Mouse (Mus musculus) embryo, embryonic 11.5 days (tissue): ENCODE measurements around the gene Htr2a.

Experiments
- DNase-seq: peaks from one replicate; pipeline ENCODE4 v3.0.0-alpha.2; 2012; ENCODE audit warnings: low read depth, low spot score

Htr2a gene

DNA sequence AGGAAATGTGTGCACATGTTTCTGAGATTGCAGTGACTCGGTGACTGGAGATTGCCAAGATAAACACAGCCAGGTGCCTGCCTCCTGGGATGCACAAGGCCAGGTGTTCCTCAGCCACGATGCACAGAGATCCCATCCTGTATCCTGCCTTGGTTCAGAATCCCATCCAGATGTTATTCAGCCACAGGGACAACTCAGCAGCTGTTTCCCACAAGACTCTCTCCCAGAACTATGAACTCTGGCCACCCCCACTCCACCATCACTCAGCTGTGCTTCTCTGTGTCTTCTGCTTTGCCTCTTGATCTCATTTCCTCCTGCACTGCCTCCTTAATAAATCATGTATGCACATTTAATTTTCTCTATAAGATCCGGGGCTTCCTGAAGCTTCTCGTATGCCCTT is 56.1 kb downstream of the Htr2a start:
- no peak for DNase-seq

DNA sequence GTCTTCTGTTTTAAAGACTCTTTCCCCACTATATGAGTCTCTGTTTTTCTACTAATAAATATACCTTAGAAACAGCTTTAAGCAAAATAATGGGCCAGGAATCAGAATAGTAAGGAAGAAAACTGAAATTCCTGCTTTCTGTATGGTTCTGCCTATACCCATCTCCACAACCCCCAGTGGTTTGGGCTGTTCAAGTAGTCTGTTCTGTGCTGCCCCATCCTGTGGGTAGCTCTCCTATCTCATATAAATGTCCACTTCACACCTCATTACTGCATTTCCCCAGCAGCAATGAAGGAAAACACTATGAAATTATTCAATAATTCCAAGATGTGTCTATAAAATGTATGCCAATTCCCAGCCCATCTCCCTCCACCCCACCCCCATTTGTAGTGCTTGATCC is 56.8 kb downstream of the Htr2a start:
- no peak for DNase-seq

DNA sequence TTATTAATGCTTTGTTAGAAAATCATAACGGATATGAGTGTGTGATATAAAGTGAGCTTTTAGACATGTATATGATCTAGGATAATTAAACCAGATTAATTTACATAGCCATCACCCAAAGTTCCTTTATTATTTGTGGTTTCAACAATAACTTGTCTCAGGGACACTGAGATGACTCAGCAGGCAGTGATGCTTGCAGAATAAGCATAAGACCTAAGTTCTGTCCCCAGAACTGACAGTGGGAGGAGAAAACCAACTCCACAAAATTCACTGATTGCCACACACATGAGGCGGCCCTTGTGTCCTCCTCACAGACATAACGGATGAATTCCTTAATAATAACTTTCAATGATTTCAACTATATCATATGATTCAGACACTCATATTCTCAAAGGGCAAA is 58.6 kb downstream of the Htr2a start:
- DNase-seq = no peak

DNA sequence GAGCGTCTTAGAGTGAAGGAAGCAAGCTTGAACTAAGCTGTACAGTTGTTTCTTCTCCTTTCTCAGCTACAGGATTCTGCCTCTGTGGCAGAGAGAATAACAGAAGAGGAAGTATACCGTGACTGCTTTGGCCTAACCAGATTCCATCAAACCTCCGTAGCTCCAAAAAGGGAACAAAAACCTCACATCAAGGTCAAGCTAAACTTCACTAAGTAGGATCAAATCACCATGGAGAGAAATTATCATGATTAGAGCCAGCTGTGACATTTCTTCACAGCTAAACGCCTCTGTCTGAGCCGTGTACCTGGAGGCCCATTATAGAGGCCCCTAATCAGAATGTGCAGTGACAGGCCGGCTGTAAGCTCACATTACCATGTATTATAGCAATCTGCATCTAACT is 63.3 kb downstream of the Htr2a start:
- no peak for DNase-seq

DNA sequence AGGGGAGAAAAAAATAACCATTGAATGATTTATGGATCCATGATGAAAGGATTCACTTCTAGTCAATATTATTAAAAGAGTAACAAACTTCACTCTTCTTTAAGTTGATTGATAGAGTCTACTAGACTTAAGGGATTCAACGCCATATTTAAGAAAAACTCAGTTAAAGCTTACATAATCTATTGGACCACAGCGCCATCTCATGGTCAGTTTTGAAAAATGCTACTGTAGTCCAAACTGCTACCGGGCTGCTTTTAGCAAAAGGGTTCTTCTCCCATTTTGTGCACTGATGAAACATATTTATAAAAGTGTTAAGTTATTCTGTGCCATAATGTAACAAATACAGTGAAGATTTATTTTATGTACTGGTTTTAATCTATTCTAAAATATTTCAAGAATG is 68.4 kb downstream of the Htr2a start:
- DNase-seq = peak; percentile 29

DNA sequence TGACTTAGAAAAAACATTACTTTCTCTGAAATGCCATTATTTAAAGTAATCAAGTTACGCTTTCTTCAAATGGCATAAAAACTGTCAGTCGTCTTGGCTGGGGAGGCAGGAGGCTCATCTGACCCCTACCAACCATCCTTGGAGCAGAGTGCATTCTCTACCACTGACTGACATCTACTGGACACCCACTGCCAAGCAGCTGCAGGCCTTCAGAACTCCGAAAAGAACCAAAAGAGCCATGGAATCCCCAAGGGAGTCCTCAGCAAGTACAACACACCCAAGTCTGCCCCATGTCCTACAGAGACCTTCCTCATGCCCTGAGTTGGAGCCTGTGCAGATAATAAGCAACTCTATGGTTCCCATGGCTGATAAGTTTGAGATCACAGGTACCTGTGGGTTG is 82.9 kb downstream of the Htr2a start:
- no peak for DNase-seq

DNA sequence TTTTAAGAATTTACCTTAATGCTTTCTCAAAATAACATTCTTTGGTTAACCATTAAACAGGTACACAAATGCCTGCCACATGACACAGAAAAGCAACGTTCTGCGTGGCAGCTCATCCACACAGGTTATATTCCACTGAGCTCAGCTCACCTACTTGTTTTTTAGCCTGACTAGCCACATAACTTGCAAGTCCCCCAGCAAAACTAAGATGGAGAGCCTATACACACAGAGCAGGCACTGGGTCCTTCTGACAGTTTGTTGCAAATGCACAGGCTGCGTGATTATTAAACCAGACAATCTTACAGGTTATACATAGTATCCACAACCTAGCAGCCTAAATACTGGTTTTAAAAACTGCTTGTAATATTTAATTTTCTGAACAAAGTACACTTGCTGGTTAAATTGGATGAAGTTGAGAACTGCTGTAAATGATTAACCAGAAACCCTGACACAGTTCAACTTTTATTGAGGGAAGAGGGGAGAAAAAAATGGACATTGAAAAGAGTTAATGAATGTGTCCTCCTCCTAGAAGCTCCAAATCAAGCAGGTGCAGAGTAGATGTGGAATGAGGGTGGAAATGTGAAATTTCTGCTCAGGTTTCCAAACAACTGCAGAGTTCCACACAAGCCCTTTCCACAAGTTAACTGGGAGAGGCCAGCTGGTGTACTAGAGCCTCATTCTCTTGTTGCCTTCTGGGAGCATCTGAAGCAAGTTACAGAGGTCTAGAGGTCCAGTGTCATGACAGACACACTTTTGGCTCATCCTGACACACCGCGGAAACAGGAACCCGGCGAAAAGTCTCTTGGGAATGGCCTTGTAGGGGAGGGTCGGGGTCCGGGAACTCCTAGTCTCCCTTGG is 90.8 kb downstream of the Htr2a start:
- no peak for DNase-seq

DNA sequence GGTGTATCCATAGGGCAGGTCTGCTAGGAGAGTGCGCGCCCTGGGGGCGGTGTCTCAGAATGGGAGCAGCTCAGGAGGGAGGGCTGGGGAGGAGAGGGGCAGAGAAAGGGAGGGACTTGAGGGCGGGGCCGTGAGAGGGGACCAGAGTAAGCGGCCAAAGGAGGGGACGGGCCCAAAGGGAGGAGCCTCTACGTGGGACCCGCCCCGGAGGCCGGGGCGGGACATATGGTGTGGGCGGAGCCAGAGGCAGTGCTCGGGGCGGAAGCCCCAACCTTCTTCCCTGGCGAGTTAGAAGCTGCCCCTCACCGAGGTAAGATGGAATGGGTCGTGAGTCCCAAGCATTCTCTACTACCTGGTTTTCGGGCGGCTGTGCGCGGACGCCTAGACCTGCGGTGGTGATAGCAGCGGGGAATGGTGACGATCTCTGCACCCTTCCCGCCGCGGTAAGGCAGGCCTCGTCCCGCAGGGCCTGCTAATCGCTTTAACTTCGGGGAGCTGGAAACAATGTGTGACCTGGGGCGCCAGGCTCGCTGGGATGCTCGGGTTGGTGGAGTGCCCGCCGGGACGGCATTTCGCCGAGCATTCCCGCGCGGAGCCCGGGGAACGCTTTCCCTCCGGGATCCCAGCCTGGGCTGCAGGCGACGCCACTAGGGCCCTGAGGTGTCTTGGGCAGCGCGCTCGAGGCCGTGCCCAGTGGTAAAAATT is 91.6 kb downstream of the Htr2a start, which contains the start of gene Esd:
TSS of gene Esd (plus strand) at position 219 of the 705 bp plus-strand sequence.
- peak; percentile 85 for DNase-seq

DNA sequence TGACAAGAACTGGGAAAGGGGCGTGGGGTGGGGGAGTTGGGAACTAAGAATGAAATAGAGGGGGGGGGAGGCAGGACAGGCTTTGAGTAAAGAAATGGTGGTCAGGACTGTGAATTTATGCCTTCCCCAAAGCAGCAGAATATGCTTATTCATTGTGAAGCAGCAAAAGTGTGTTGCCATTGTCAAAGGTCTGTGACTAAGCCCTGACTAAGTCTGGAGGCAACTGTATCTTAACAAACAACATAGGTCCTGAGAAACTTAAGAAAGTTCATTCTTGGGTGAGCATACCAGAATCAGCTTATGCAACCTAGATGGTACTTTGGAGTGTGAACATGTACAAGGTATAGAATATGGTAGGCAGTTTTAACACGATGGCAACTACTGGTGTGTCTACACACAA is 92.8 kb downstream of the Htr2a start:
- no peak for DNase-seq

DNA sequence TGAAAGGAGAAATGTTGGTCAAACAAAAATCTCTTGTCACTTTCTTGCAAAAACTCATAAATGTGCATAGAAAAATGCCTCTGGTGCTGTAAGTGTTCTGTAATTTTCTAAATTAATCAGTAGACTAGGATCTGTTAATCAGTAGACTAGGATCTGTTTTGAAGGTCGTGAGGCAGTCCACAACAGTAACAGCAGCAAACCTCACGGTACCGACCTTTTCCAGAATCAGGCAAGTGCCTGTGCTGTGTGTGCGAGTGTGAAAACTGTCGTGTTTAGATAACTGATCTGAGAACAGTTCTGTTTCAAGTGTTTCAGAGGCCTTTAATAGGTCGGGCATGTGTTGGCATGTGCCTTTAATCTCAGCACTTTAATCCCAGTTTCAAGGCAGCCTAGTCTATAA is 94.8 kb downstream of the Htr2a start:
- no peak for DNase-seq

DNA sequence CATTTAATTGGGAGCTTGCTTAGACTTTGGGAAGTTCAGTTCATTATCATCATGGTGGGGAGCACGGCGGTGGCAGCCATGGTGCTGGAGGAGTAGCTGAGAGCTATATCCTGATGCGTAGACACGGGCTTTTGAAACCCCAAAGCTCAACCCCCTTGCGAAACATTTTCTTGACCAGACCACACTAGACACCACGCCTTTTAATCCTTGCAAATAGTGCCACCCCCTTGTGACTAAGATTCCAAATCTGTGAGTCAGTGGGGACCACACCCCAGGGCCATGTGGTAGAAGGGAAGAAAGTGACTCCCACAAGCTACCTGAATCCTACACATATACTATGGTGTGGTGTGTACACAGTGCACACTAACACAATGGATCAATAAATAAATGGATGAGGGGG is 96.2 kb downstream of the Htr2a start:
- no peak for DNase-seq
